Mouse (Mus musculus) G1E (cell line): Measurements from ENCODE around the gene Mfn2.
A peak's percentile ranks its signal among the peaks of the same experiment; 100 is the strongest.

ENCODE experiments used
- CTCF ChIP-seq: IDR thresholded peaks from 2 replicates; pipeline ENCODE4 v1.5.1; 2012; ENCODE audit warnings: low read depth, low read length, inconsistent platforms, mixed read lengths
- GATA1 ChIP-seq: IDR thresholded peaks from 2 replicates; pipeline ENCODE4 v1.6.1; 2012; ENCODE audit warnings: borderline replicate concordance, low read length, inconsistent platforms, mixed read lengths
- GATA2 ChIP-seq: IDR thresholded peaks from 2 replicates; pipeline ENCODE4 v1.6.1; 2012; ENCODE audit warnings: low read depth, low read length, inconsistent platforms, borderline replicate concordance
- TAL1 ChIP-seq: conservative IDR thresholded peaks from 2 replicates; pipeline ENCODE4 v1.6.1; 2012; ENCODE audit warnings: low read depth, low read length, inconsistent platforms, mixed read lengths

DNA sequence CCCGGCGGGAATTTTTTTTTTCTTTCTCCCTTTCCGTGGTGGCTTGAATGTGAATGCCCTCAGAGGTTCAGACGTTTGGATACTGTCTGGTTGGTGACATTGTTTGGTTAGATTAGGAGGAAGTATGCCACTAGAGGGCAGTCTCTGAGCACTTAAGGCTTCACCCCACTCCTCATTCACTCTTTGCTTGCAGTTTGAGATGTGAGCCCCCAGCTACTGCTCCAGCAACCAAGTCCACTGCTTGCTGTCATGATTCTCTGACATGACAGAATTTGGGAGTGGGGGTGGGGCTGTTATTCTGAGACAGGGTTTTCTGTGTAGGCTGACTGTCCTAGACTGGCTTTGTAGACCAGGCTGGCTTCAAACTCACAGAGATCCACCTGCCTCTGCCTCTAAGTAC lies 49.1 kb upstream of the Mfn2 start:
- peak; percentile 28; the same call in 1 of the 2 replicates for TF ChIP-seq CTCF
- no peak for TF ChIP-seq GATA1
- no peak for TF ChIP-seq TAL1
- no peak for TF ChIP-seq GATA2
